Mouse (Mus musculus) kidney, postnatal 0 days (tissue): ENCODE measurements around the gene Lpcat4. TPM values are rescaled to one million over a fixed set of nuclear protein-coding genes. Genes with fewer than 3 reads are reported as not detected.

Experiments
- ATAC-seq: fragments of 200-750 bp; cut with Nextera tagmentation; replicated peaks from 2 replicates; pipeline ENCODE4 v1.8.0; 2017; ENCODE audit warnings: low read depth, moderate number of reproducible peaks, moderate TSS enrichment, moderate library complexity; ENCODE audit not compliant: low FRiP score
- DNase-seq: peaks from one replicate; pipeline ENCODE4 v3.0.0-alpha.2; 2016; ENCODE audit warnings: low spot score
- H3K27ac ChIP-seq: fragments of 300-500 bp; sonication (generic); 2 replicates; pipeline ENCODE4 v1.5.1; 2014; ENCODE audit warnings: mild to moderate bottlenecking
- H3K27me3 ChIP-seq: fragments of 300-500 bp; sonication (generic); 2 replicates; pipeline ENCODE4 v1.6.1; 2014; ENCODE audit warnings: low read length, mixed read lengths; ENCODE audit not compliant: insufficient read depth
- H3K36me3 ChIP-seq: fragments of 300-500 bp; sonication (generic); 2 replicates; pipeline ENCODE4 v1.6.1; 2014; ENCODE audit warnings: low read length, mixed read lengths; ENCODE audit not compliant: insufficient read depth
- H3K4me1 ChIP-seq: fragments of 300-500 bp; sonication (generic); replicated peaks from 2 replicates; pipeline ENCODE4 v1.6.1; 2014; ENCODE audit warnings: antibody characterized with exemption, low read length, mixed read lengths; ENCODE audit not compliant: insufficient read depth
- H3K4me2 ChIP-seq: fragments of 300-500 bp; sonication (generic); 2 replicates; pipeline ENCODE4 v1.6.1; 2014; ENCODE audit warnings: mild to moderate bottlenecking, low read length, moderate library complexity, mixed read lengths
- H3K4me3 ChIP-seq: fragments of 300-500 bp; sonication (generic); replicated peaks from 2 replicates; pipeline ENCODE4 v1.5.1; 2014; ENCODE audit warnings: low read depth, low read length
- H3K9ac ChIP-seq: fragments of 300-500 bp; sonication (generic); 2 replicates; pipeline ENCODE4 v1.6.1; 2014; ENCODE audit warnings: low read depth, low read length
- H3K9me3 ChIP-seq: fragments of 300-500 bp; sonication (generic); replicated peaks from 2 replicates; pipeline ENCODE4 v1.6.1; 2016; ENCODE audit warnings: low read length, inconsistent platforms, mixed read lengths
- CTCF ChIP-seq: IDR thresholded peaks from 2 replicates; pipeline ENCODE4 v1.5.1; 2016; ENCODE audit warnings: antibody characterized with exemption, low read depth, mild to moderate bottlenecking, moderate library complexity
- WGBS: fragments of 180-500 bp; shearing (Covaris S2); extraction: QIAGEN DNeasy Blood & Tissue Kit; methylation state at CpG from one replicate; pipeline ENCODE4 v1.1.7; 2014; 5-methylcytosine and 5-hydroxymethylcytosine counted together
- polyA plus RNA-seq: library from polyadenylated mRNA; unstranded; fragments of >200 nt; fragmentation: Nextera tagmentation; extraction: Ambion mirVana; gene quantifications from 2 replicates; pipeline ENCODE4 v1.2.1, GENCODE M21; 2015

The Lpcat4 gene
- polyA plus RNA-seq = 18.5 and 19.7 TPM in 2 replicates

GRCm38 (mm10) chr2:112239212-112239934 lies at the start of gene Lpcat4:
Gene Lpcat4, plus strand, starts transcription at chr2:112239468.
- under 1% methylated on average over 82 of the region's 94 CpGs for WGBS
- TF ChIP-seq CTCF = peak; percentile 92

GRCm38 (mm10) chr2:112196859-112197258 lies 42.4 kb upstream of the Lpcat4 start:
- peak; percentile 83 for DNase-seq
- Histone ChIP-seq H3K4me1 (no peaks in the 10 kb centered on the region), H3K36me3 (no peaks in the 10 kb centered on the region), H3K4me2 (no peak overlapping the region), H3K27ac (no peak overlapping the region), H3K27me3 (no peaks in the 10 kb centered on the region), H3K4me3 (no peak overlapping the region), H3K9me3 (no peaks in the 10 kb centered on the region), H3K9ac (no peak overlapping the region)
- no peak for ATAC-seq
- 3% methylated on average over 2 of the region's 2 CpGs for WGBS
- TF ChIP-seq CTCF = peak; percentile 95

More at GRCm38 (mm10) chr2:112239212-112239934, at the start of gene Lpcat4:
- peaks cover 3% of the 10 kb centered on the region; the same call in 1 of the 2 replicates for H3K4me1 ChIP-seq
- DNase-seq (peak; percentile 86), ATAC-seq (peak; percentile 84)
- peak within 1 kb of the TSS; percentile 74 for H3K9ac ChIP-seq
- no peaks in the 10 kb centered on the region for H3K9me3 ChIP-seq
- H3K4me3 ChIP-seq = peak within 1 kb of the TSS; percentile 80
- H3K27me3 ChIP-seq = no peaks in the 10 kb centered on the region
- H3K27ac ChIP-seq = peak within 1 kb of the TSS; percentile 90
- peak within 1 kb of the TSS; percentile 79 for H3K4me2 ChIP-seq
- no peaks in the 10 kb centered on the region for H3K36me3 ChIP-seq

GRCm38 (mm10) chr2:112203056-112203455 lies 36.2 kb upstream of the Lpcat4 start:
- DNase-seq (peak; percentile 7), ATAC-seq (no peak)
- WGBS = 59% methylated on average over 6 of the region's 6 CpGs
- no peak for TF ChIP-seq CTCF
- no peaks in the 10 kb centered on the region for H3K9me3 ChIP-seq
- no peaks in the 10 kb centered on the region for H3K4me1 ChIP-seq
- no peaks in the 10 kb centered on the region for H3K36me3 ChIP-seq
- H3K27me3 ChIP-seq = no peaks in the 10 kb centered on the region
- no peak overlapping the region for H3K27ac ChIP-seq
- no peak overlapping the region for H3K4me2 ChIP-seq
- no peak overlapping the region for H3K9ac ChIP-seq
- no peak overlapping the region for H3K4me3 ChIP-seq

DNA sequence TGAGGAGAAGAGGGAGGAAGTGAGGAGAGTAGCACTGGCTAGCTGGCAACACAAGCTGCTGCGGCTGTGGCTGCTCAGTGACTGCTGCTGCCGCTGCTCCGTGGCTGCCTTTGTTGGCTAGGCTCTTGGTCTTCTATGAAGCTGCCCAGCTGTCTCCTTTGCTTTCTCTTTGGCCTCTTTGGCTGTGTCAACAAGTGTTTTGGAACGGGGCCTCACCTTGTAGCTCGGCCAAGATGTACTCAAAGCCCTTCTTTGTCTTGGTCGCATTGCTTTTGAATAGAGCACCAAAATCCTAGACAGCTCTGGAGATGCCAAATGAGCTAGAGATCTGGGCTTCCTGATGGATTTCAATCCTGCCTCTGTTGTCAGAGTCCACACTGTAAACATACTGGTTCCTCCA lies 29.1 kb upstream of the Lpcat4 start:
- ATAC-seq (no peak), DNase-seq (no peak)

DNA sequence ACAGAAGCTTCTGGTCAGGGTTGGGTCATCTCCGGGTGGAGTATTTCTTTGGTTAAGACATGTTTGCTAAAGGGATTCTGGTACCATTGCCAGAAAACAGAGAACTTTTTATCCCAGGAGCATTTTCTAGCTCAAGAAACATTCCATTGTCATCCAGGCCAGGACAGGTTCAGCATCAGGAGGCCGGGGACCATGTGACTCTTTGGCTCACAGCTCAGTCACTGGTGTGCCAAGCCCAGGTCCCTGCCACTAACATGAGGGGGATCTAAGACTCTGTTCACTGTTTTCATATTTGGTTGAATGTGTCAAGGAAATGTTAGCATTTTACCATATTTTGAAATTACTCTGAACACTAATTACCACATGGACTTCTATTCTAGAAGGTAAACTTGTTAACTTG lies 28.6 kb upstream of the Lpcat4 start:
- H3K4me1 ChIP-seq = no peaks in the 10 kb centered on the region
- no peak for TF ChIP-seq CTCF
- no peak overlapping the region for H3K9ac ChIP-seq
- H3K9me3 ChIP-seq = no peaks in the 10 kb centered on the region
- ATAC-seq (no peak), DNase-seq (no peak)
- H3K27me3 ChIP-seq = no peaks in the 10 kb centered on the region
- no peak overlapping the region for H3K27ac ChIP-seq
- no peak overlapping the region for H3K4me2 ChIP-seq
- WGBS = 89% methylated on average over 2 of the region's 2 CpGs
- H3K4me3 ChIP-seq = no peak overlapping the region
- no peaks in the 10 kb centered on the region for H3K36me3 ChIP-seq

More for the DNA sequence above, 29.1 kb upstream of the Lpcat4 start:
- Histone ChIP-seq H3K36me3 (no peaks in the 10 kb centered on the region), H3K9ac (no peak overlapping the region), H3K4me3 (no peak overlapping the region), H3K9me3 (no peaks in the 10 kb centered on the region), H3K27ac (no peak overlapping the region), H3K4me1 (no peaks in the 10 kb centered on the region), H3K27me3 (no peaks in the 10 kb centered on the region), H3K4me2 (no peak overlapping the region)
- TF ChIP-seq CTCF = no peak
- WGBS = 69% methylated on average over 6 of the region's 6 CpGs

GRCm38 (mm10) chr2:112215977-112216376 lies 23.3 kb upstream of the Lpcat4 start:
- peak; percentile 73 for TF ChIP-seq CTCF
- ATAC-seq (no peak), DNase-seq (peak; percentile 75)
- no peak overlapping the region for H3K27ac ChIP-seq
- H3K9ac ChIP-seq = no peak overlapping the region
- no peaks in the 10 kb centered on the region for H3K27me3 ChIP-seq
- H3K4me3 ChIP-seq = no peak overlapping the region
- WGBS = 4% methylated on average over 1 of the region's 1 CpGs
- H3K9me3 ChIP-seq = no peaks in the 10 kb centered on the region
- H3K4me1 ChIP-seq = no peaks in the 10 kb centered on the region
- no peak overlapping the region for H3K4me2 ChIP-seq
- H3K36me3 ChIP-seq = no peaks in the 10 kb centered on the region
